Mouse (Mus musculus) ES-E14 (cell line): ENCODE results near the gene Pfn5. TPM values are rescaled to one million over a fixed set of nuclear protein-coding genes. Genes with fewer than 3 reads are reported as not detected.

ENCODE experiments used
- DNase-seq: peaks from one replicate; pipeline ENCODE4 v3.0.0-alpha.2; 2013; ENCODE audit warnings: low read depth, low spot score
- H3K27ac ChIP-seq: 2 replicates; pipeline ENCODE4 v1.5.1; 2012; ENCODE audit warnings: low read depth, mild to moderate bottlenecking, low read length, moderate library complexity, mixed read lengths; ENCODE audit not compliant: poor library complexity, insufficient read depth, severe bottlenecking
- H3K36me3 ChIP-seq: 2 replicates; pipeline ENCODE4 v1.6.1; 2012; ENCODE audit warnings: mild to moderate bottlenecking, low read length, moderate library complexity, mixed read lengths; ENCODE audit not compliant: control insufficient read depth, poor library complexity, insufficient read depth, severe bottlenecking
- H3K4me1 ChIP-seq, 2 experiments: fragments of 150-350 bp in 1 of 2; sonication (generic) in 1 of 2; 2 replicates each; pipeline ENCODE4 v1.6.1; 2012; ENCODE audit warnings: low read length in 2 of 2, mild to moderate bottlenecking in 1 of 2, mixed read lengths in 1 of 2; ENCODE audit not compliant: control insufficient read depth in 2 of 2, insufficient read depth in 2 of 2, poor library complexity in 1 of 2
- H3K4me3 ChIP-seq, 2 experiments: fragments of 150-350 bp in 1 of 2; sonication (generic) in 1 of 2; 2 replicates each; pipeline ENCODE4 v1.5.1; 2012; ENCODE audit warnings: low read length in 2 of 2, low read depth in 1 of 2, mild to moderate bottlenecking in 1 of 2, mixed read lengths in 1 of 2; ENCODE audit not compliant: insufficient read depth in 1 of 2, poor library complexity in 1 of 2, severe bottlenecking in 1 of 2
- H3K9ac ChIP-seq: 2 replicates; pipeline ENCODE4 v1.6.1; 2012; ENCODE audit warnings: low read depth, mild to moderate bottlenecking, low read length, mixed read lengths; ENCODE audit not compliant: poor library complexity, insufficient read depth, severe bottlenecking
- H3K9me3 ChIP-seq: fragments of 150-350 bp; sonication (generic); 2 replicates; pipeline ENCODE4 v1.6.1; 2012; ENCODE audit warnings: low read depth, mild to moderate bottlenecking, low read length; ENCODE audit not compliant: control insufficient read depth, insufficient read depth
- HCFC1 ChIP-seq: IDR thresholded peaks from 2 replicates; pipeline ENCODE4 v1.6.1; 2012; ENCODE audit warnings: low read length, inconsistent platforms, borderline replicate concordance; ENCODE audit not compliant: insufficient read depth
- MAFK ChIP-seq: IDR thresholded peaks from 2 replicates; pipeline ENCODE4 v1.6.1; 2014; ENCODE audit warnings: mild to moderate bottlenecking, low read depth, low read length, inconsistent platforms; ENCODE audit not compliant: insufficient read depth
- ZC3H11A ChIP-seq: IDR thresholded peaks from 2 replicates; pipeline ENCODE4 v1.6.1; 2012; ENCODE audit warnings: low read depth, mild to moderate bottlenecking, inconsistent platforms, low read length, borderline replicate concordance
- in situ Hi-C, 2 experiments: fragments of 600-800 bp; cut with MboI; formaldehyde crosslinking; loops; one replicate each; pipeline ENCODE4 v1.15.1; 2025; ENCODE audit warnings: low sequenced_read_pairs in 2 of 2, inconsistent platforms in 1 of 2; ENCODE audit not compliant: unreplicated experiment in 2 of 2
- total RNA-seq: library from RNA; depleted of rRNA; stranded (reverse); fragments of 300-350 nt; gene quantifications from 2 replicates; pipeline ENCODE4 v1.2.3, GENCODE M21; 2012; rRNA removed

The Pfn5 gene
- total RNA-seq, 1 experiment, result not detected

GRCm38 (mm10) chrX:95600609-95601008 lies 42.7 kb downstream of the Pfn5 start:
- H3K4me1 ChIP-seq, result no peaks in the 10 kb centered on the region
- in situ Hi-C loops, result no loop called here
- H3K4me3 ChIP-seq, result no peak overlapping the region
- TF ChIP-seq ZC3H11A, result no peak
- no peak for TF ChIP-seq MAFK
- no peak for TF ChIP-seq HCFC1
- DNase-seq, result no peak
- H3K9ac ChIP-seq, result no peak overlapping the region
- no peak overlapping the region for H3K27ac ChIP-seq
- H3K36me3 ChIP-seq, result no peaks in the 10 kb centered on the region
- H3K9me3 ChIP-seq, result no peaks in the 10 kb centered on the region

Other genes starting within 250 kb of the Pfn5 start
- gene Amer1, start 113.2 kb upstream of the Pfn5 start, total RNA-seq, result 8.0 and 8.6 TPM in 2 replicates
- 0.16 and 0.62 TPM in 2 replicates for gene Asb12, start 117 bp upstream of the Pfn5 start, total RNA-seq
- gene Zc4h2, start 100.4 kb downstream of the Pfn5 start, total RNA-seq, result 2.5 and 4.9 TPM in 2 replicates
- 0.62 and 0.90 TPM in 2 replicates for gene Zc3h12b, start 153.6 kb downstream of the Pfn5 start, total RNA-seq